Mouse (Mus musculus) forebrain, embryonic 13.5 days (tissue): Measurements from ENCODE around the gene Hif1an. TPM values are rescaled to one million over a fixed set of nuclear protein-coding genes. Genes with fewer than 3 reads are reported as not detected.

Experiments
- ATAC-seq: fragments of 200-750 bp; cut with Nextera tagmentation; 2 replicates; pipeline ENCODE4 v1.8.0; 2017
- H3K27ac ChIP-seq: fragments of 300-500 bp; sonication (generic); 2 replicates; pipeline ENCODE4 v1.5.1; 2015; ENCODE audit warnings: inconsistent platforms, mild to moderate bottlenecking, moderate library complexity
- H3K27me3 ChIP-seq: fragments of 300-500 bp; sonication (generic); 2 replicates; pipeline ENCODE4 v1.6.1; 2015; ENCODE audit warnings: mild to moderate bottlenecking, inconsistent platforms
- H3K36me3 ChIP-seq: fragments of 300-500 bp; sonication (generic); 2 replicates; pipeline ENCODE4 v1.6.1; 2015; ENCODE audit warnings: mild to moderate bottlenecking, inconsistent platforms; ENCODE audit not compliant: poor library complexity, severe bottlenecking
- H3K4me1 ChIP-seq: fragments of 300-500 bp; sonication (generic); 2 replicates; pipeline ENCODE4 v1.6.1; 2015; ENCODE audit warnings: inconsistent platforms
- H3K4me2 ChIP-seq: fragments of 300-500 bp; sonication (generic); 2 replicates; pipeline ENCODE4 v1.6.1; 2015; ENCODE audit warnings: inconsistent platforms, mild to moderate bottlenecking, moderate library complexity
- H3K4me3 ChIP-seq: fragments of 300-500 bp; sonication (generic); 2 replicates; pipeline ENCODE4 v1.5.1; 2015; ENCODE audit warnings: mild to moderate bottlenecking, inconsistent platforms
- H3K9ac ChIP-seq: fragments of 300-500 bp; sonication (generic); 2 replicates; pipeline ENCODE4 v1.6.1; 2015; ENCODE audit warnings: mild to moderate bottlenecking, inconsistent platforms
- H3K9me3 ChIP-seq: fragments of 300-500 bp; sonication (generic); replicated peaks from 2 replicates; pipeline ENCODE4 v1.6.1; 2016; ENCODE audit warnings: inconsistent platforms
- WGBS: fragments of 180-500 bp; shearing (Covaris S2); methylation state at CpG from one replicate; pipeline ENCODE4 v1.1.7; 2015; 5-methylcytosine and 5-hydroxymethylcytosine counted together
- polyA plus RNA-seq: library from polyadenylated mRNA; unstranded; fragments of >200 nt; fragmentation: Nextera tagmentation; extraction: Ambion mirVana; gene quantifications from 2 replicates; pipeline ENCODE4 v1.2.1, GENCODE M21; 2015

Hif1an gene
- polyA plus RNA-seq, 1 experiment from 2014 or later = 32.5 TPM

- H3K4me1 ChIP-seq = no peaks in the 10 kb centered on the region
- H3K27me3 ChIP-seq = peaks cover under 1% of the 10 kb centered on the region; the same call in 1 of the 2 replicates
- H3K36me3 ChIP-seq = peaks cover 46% of the 10 kb centered on the region
- no peaks in the 10 kb centered on the region for H3K9me3 ChIP-seq
- no peak for ATAC-seq
- no peak overlapping the region for H3K9ac ChIP-seq
- WGBS = 83% methylated on average over 1 of the region's 1 CpGs
- H3K4me3 ChIP-seq = no peak overlapping the region
- H3K27ac ChIP-seq = no peak overlapping the region
- no peak overlapping the region for H3K4me2 ChIP-seq
Measured at GRCm38 (mm10) chr19:44578038-44578437, 15.4 kb downstream of the Hif1an start.

- H3K27me3 ChIP-seq = peaks cover 41% of the 10 kb centered on the region
- 0 out of 2 replicates have a peak, but pooled peaks cover 7% of the 10 kb centered on the region for H3K36me3 ChIP-seq
- no peaks in the 10 kb centered on the region for H3K4me1 ChIP-seq
- no peaks in the 10 kb centered on the region for H3K9me3 ChIP-seq
- WGBS = 86% methylated on average over 10 of the region's 10 CpGs
- H3K4me2 ChIP-seq = no peak overlapping the region
- H3K4me3 ChIP-seq = no peak overlapping the region
- no peak overlapping the region for H3K9ac ChIP-seq
- ATAC-seq = peak; percentile 26; the same call in 1 of the 2 replicates
- no peak overlapping the region for H3K27ac ChIP-seq
Measured at GRCm38 (mm10) chr19:44582103-44582502, 19.5 kb downstream of the Hif1an start.

- WGBS = 34% methylated on average over 9 of the region's 9 CpGs
- H3K9me3 ChIP-seq = no peaks in the 10 kb centered on the region
- no peak overlapping the region for H3K27ac ChIP-seq
- ATAC-seq = peak; percentile 91
- no peaks in the 10 kb centered on the region for H3K4me1 ChIP-seq
- no peak overlapping the region for H3K9ac ChIP-seq
- no peak overlapping the region for H3K4me2 ChIP-seq
- no peak overlapping the region for H3K4me3 ChIP-seq
- peaks cover 46% of the 10 kb centered on the region for H3K27me3 ChIP-seq
- 0 out of 2 replicates have a peak, but pooled peaks cover 4% of the 10 kb centered on the region for H3K36me3 ChIP-seq
Measured at GRCm38 (mm10) chr19:44582638-44583309, 20.1 kb downstream of the Hif1an start.

- Histone ChIP-seq H3K27me3 (peaks cover 58% of the 10 kb centered on the region), H3K4me2 (no peak overlapping the region), H3K9me3 (no peaks in the 10 kb centered on the region), H3K27ac (no peak overlapping the region), H3K4me3 (no peak overlapping the region), H3K36me3 (no peaks in the 10 kb centered on the region), H3K9ac (no peak overlapping the region), H3K4me1 (no peaks in the 10 kb centered on the region)
- whole genome bisulfite sequencing = 41% methylated on average over 4 of the region's 4 CpGs
- ATAC-seq = no peak
Measured at GRCm38 (mm10) chr19:44588036-44588435, 25.4 kb downstream of the Hif1an start.

- Histone ChIP-seq H3K9me3 (no peaks in the 10 kb centered on the region), H3K4me1 (no peaks in the 10 kb centered on the region), H3K27ac (no peak overlapping the region), H3K4me2 (no peak overlapping the region), H3K9ac (no peak overlapping the region), H3K4me3 (no peak overlapping the region), H3K36me3 (no peaks in the 10 kb centered on the region), H3K27me3 (peaks cover 41% of the 10 kb centered on the region)
- ATAC-seq = no peak
- WGBS = 60% methylated on average over 7 of the region's 7 CpGs
Measured at GRCm38 (mm10) chr19:44589591-44590223, 27.1 kb downstream of the Hif1an start.

- no peaks in the 10 kb centered on the region for H3K4me1 ChIP-seq
- WGBS = 81% methylated on average over 18 of the region's 18 CpGs
- no peak for ATAC-seq
Measured at GRCm38 (mm10) chr19:44590992-44591391, 28.3 kb downstream of the Hif1an start.

GRCm38 (mm10) chr19:44591638-44592037 lies 29.0 kb downstream of the Hif1an start:
- no peak overlapping the region for H3K4me2 ChIP-seq
- no peak overlapping the region for H3K9ac ChIP-seq
- no peak overlapping the region for H3K4me3 ChIP-seq
- H3K36me3 ChIP-seq = no peaks in the 10 kb centered on the region
- 77% methylated on average over 6 of the region's 6 CpGs for WGBS
- no peak overlapping the region for H3K27ac ChIP-seq
- H3K4me1 ChIP-seq = no peaks in the 10 kb centered on the region
- peaks cover 22% of the 10 kb centered on the region for H3K27me3 ChIP-seq
- no peak for ATAC-seq
- no peaks in the 10 kb centered on the region for H3K9me3 ChIP-seq

More at GRCm38 (mm10) chr19:44590992-44591391, 28.3 kb downstream of the Hif1an start:
- Histone ChIP-seq H3K4me3 (no peak overlapping the region), H3K9ac (no peak overlapping the region), H3K36me3 (no peaks in the 10 kb centered on the region), H3K27me3 (peaks cover 28% of the 10 kb centered on the region), H3K4me2 (no peak overlapping the region), H3K27ac (no peak overlapping the region), H3K9me3 (no peaks in the 10 kb centered on the region)

GRCm38 (mm10) chr19:44594180-44594579 lies 31.5 kb downstream of the Hif1an start:
- Histone ChIP-seq H3K36me3 (no peaks in the 10 kb centered on the region), H3K4me3 (no peak overlapping the region), H3K9ac (no peak overlapping the region), H3K9me3 (no peaks in the 10 kb centered on the region), H3K4me1 (no peaks in the 10 kb centered on the region), H3K27me3 (no peaks in the 10 kb centered on the region), H3K4me2 (no peak overlapping the region), H3K27ac (no peak overlapping the region)
- no peak for ATAC-seq
- WGBS = 95% methylated on average over 14 of the region's 14 CpGs

- 56% methylated on average over 7 of the region's 7 CpGs for WGBS
- no peak overlapping the region for H3K4me2 ChIP-seq
- H3K4me3 ChIP-seq = no peak overlapping the region
- no peaks in the 10 kb centered on the region for H3K36me3 ChIP-seq
- no peak overlapping the region for H3K9ac ChIP-seq
- H3K4me1 ChIP-seq = no peaks in the 10 kb centered on the region
- H3K27me3 ChIP-seq = no peaks in the 10 kb centered on the region
- no peaks in the 10 kb centered on the region for H3K9me3 ChIP-seq
- H3K27ac ChIP-seq = no peak overlapping the region
- ATAC-seq = no peak
Measured at GRCm38 (mm10) chr19:44618166-44618565, 55.5 kb downstream of the Hif1an start.

Other genes with a start within 250 kb of the Hif1an start
- gene Scd4, start 229.8 kb upstream of the Hif1an start, polyA plus RNA-seq = 0.16 and 0.23 TPM in 2 replicates
- gene Scd1, start 155.0 kb upstream of the Hif1an start, polyA plus RNA-seq = 3.0 and 4.5 TPM in 2 replicates
- gene Wnt8b, start 69.4 kb upstream of the Hif1an start, polyA plus RNA-seq = 8.1 and 16.7 TPM in 2 replicates
- gene Sec31b, start 17.0 kb upstream of the Hif1an start, polyA plus RNA-seq = 0.15 and 0.40 TPM in 2 replicates
- gene Gm20538, start 10.0 kb upstream of the Hif1an start, polyA plus RNA-seq = not detected in 2 replicates
- 441 and 467 TPM in 2 replicates for gene Ndufb8, start 7.4 kb upstream of the Hif1an start, polyA plus RNA-seq
- gene Pax2, start 193.2 kb downstream of the Hif1an start, polyA plus RNA-seq = 0.05 TPM in 1 of 2 replicates, not detected in the other